Mouse (Mus musculus) thymus, postnatal 14 days (tissue): Measurements from ENCODE around the gene Med24.
"Not testable (repeated sequence)": the region's sequence is repeated elsewhere in the genome, so short reads cannot be mapped to it uniquely, and the experiment has no call there.

Experiments
- DNase-seq: peaks from one replicate; pipeline ENCODE4 v3.0.0; 2021

Gene Med24

DNA sequence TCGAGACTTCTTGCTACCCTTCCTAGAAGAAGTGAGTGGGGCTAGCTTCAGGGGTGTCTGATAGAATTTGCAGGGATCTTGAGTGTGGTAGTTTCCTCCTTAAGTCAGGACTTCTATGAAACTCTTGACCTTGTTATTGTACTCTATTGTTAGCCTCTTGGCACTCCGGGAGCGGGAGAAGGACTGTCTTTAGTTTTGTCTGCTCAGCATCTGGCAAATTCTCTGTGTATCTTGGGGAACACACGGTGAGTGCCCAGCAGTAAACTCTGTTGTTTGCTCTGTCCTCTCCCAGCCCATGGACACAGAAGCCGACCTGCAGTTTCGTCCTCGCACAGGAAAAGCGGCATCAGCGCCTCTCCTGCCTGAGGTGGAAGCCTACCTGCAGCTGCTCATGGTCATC lies 43.6 kb downstream of the Med24 start:
- no peak for DNase-seq

DNA sequence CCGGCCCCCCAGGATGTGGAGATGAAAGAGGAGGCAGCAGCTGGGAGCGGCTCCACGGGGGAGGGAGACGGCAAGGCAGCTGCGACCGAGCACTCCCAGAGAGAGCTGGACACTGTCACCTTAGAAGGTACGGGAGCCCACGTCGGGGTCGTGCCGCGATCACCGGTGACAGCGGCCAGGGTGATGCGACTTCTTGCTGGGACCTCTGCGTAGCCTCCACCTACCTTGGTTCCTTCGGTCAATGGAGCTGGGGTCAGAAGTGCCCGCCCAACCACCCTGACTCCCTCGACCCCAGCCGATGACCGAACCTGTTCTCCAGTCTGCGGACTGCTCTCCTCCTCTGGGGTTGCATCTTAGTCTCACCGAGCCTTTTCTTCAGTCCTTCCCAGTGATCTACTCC lies 46.4 kb downstream of the Med24 start:
- no peak for DNase-seq

DNA sequence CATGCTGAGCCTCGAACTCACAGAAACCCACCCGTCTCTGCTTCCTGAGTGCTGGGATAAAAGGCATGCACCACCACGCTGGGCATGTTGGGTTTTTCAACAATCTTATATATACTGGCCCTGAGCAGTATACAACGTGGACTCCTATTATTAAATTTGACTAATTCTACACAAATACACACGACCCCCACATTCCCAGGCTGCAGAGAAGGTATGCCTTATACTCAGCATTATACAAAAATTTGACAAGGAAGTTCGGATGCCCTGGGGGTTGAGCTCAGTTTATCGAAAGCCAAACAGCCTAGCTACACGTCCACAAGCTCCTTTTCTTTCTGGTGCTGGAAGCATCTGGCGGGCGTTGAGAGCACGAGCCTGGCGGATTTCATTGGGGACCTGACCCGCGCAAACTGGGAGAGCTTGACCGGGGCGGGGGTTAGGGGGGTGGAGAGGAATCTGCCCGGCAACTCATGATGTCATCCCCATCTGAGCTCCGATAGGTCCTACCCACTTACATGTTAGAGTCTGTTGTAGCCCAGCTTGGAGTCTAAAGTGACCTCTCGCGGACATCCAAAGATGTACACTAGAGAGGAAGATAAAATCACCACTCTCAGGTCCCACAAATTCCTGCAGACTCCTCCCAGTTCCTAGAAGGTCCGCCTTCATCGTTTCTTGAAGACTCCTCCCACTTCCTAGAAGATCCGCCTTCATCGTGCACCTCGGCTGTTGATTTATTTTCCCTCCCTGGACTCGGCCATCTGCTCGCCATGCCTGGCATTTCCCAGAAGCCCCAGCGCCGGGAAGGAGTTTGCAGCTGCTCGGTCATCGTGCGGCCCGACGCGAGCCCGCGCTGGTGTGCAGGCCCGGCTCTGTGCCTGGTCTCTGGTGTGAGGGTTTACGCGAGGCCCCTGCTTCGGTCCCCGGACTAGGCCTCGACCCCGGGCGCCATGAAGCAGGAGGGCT lies 47.2 kb downstream of the Med24 start, which contains the start of gene Psmd3:
Gene Psmd3, plus strand, starts transcription at position 769 of the 960 bp plus-strand sequence.
- DNase-seq, result peak; percentile 95

DNA sequence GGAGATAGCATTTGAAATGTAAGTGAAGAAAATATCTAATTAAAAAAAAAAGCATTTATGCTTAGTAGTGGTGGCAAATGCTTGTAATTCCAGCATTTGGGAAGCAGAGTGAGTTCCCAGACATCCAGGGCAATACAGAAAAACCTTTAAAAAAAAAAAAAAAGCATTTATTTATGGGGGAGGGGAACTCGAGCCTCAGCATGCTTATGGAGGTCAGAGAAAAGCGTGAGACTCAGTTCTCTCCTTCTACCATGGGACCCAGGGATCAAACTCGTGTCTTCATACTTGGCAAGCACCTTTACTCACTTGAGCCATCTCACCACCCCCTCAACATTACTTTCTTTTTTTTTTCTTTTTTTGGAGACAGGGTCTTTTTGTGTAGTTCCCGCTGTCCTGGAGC lies 48.0 kb downstream of the Med24 start:
- no peak for DNase-seq

DNA sequence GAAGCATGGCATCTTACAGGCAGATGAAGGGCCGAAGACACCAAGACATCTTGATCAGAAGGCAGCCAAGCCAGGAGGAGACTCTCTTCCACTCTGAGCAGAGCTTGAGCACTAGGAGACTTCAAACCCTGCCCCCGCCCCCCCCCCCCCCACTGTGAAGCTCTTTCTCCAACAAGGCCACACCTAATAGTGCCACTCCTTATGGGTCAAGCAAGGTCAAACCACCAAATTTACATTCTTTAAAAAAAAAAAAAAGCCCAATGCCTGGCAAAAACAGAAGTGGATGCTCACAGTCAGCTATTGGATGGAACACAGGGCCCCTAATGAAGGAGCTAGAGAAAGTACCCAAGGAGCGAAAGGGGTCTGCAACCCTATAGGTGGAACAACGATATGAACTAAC lies 48.6 kb downstream of the Med24 start:
- DNase-seq, result not testable (repeated sequence)

DNA sequence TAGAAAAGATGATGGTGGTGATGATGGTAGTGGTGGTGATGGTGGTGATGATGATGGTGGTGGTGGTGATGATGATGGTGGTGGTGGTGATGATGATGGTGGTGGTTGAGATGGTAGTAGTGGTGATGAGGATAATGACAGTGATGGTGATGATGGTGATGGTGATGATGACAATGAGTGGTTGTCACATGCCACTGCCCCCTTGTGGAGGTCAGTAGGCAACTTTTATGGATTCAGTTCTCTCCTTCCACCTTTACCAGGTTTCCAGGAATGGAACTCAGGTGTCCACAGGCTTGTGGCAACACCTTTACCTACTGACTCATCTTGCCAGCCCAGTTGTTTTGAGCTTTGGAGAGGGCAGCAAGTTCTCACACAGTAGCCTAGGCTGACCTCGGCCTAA lies 49.2 kb downstream of the Med24 start:
- DNase-seq, result no peak

DNA sequence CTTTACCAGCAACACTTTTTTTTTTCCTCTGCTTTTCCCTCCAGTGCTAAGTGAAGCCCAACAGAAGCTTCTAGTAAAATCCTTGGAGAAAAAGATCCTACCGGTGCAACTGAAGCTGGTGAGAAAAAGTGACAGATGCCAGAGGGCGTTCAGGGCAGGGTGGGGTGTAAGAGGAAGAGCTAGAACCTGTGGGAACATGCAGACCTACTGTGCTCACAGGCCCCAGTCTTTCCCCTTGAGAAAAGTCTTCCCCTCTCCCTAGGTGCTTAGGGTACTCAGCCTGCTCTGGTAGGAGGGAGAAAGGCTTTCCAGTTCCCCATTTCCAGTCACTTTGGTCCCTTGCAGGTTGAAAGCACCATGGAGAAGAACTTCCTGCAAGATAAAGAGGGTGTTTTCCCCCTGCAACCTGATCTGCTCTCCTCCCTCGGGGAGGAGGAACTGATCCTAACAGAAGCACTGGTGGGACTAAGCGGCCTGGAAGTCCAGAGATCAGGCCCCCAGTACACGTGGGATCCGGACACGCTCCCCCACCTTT lies 53.3 kb downstream of the Med24 start:
- DNase-seq, result no peak

DNA sequence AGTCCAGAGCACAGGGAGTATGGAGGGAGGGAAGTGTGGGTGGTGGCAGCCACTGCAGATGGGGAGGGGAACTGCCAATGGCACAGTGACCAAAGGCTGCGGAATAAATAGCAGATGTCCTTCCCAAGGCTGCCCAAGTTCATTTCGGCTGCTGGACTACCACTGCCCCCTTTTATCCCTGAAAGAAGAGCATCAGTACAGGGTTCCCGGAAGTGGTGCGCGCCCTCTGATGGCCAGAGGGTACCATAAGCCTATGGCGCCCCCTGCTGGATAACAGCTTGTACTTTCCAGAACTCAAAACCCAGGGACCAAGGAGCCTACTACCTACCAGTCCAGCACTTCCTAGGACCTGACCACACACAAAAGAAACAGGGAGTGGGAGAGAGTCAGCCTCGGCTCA lies 56.1 kb downstream of the Med24 start:
- peak; percentile 74 for DNase-seq

DNA sequence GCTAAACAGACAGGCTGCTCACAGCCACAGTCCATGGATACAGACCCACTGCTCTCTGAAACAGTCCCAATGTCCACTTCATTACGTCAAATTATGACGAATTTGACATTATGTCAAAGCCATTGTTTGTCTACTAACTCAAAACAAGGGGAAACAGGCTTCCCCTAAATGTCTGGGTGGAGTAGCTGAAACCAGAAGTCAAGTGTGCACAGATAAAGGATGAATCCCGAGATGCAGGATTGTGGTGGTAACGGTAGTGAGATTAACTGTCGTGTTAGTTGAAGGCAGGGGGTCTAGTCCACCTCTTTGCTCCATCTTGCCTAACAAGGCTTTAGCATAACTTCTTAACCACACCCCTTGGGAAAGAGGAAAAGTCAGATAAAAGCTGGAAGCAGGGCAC lies 56.8 kb downstream of the Med24 start:
- no peak for DNase-seq

DNA sequence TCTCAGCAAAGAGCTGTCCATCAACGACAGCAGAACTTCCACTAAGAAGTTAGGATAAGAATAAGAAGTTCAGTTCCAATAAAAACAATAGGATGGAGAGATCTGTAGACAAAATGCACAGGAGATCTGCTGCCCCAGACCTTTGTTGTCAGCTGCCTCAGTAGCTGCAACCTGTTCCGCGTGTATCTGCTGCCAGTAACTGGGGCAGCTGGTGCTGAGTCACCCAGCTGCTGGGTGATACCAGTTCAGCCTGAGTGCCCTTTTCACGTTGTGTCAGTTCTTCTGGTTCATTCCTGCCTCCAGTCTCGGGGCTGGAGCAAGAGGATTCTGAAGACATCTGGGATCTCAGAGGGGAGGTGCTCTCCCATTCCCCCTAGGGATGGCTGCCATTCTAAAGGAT lies 57.4 kb downstream of the Med24 start:
- DNase-seq, result no peak

DNA sequence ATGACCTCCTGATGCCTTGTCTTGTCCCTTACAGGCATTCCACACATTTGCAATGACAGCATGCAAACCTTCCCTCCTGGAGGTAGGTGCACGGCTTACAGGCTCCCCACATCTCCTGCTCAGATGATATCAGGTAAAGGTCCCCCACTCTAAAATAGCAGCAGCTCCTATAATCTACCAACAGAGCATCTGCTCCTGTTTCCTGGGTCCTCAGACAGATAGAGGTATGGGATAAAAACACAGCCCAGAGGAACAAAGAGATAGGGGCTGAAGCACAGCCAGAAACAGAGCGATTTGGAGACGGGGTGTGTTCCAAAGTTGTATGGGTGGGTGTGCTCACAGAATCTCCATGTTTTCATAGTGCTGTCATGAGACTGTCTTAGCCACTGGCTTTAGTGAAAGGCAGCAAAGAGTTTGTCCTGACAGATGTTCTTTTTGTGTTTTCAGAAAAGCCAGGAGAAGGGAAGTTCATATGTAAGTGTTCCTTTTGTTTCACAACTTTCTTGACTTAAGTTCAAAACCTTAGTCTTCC lies 57.9 kb downstream of the Med24 start:
- DNase-seq, result no peak

DNA sequence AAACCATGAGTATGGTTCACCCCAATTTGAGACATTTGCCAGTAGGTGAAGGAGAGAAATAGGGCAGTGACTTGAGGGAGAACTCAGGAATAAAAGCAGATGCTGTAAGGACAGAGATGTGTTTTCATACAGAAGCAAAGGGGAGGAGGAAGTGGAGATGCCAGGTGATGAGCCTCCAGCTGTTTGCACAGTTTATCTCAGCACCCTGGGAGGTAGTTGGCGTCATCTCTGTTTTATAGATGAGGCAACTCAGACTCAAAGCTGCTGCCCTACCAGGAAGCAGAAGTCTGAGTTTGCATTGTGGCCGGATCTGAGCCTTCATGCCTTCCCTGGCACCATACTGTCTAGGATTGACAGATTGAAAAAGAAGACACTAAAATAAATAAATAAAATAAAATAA lies 60.3 kb downstream of the Med24 start:
- peak; percentile 31 for DNase-seq

DNA sequence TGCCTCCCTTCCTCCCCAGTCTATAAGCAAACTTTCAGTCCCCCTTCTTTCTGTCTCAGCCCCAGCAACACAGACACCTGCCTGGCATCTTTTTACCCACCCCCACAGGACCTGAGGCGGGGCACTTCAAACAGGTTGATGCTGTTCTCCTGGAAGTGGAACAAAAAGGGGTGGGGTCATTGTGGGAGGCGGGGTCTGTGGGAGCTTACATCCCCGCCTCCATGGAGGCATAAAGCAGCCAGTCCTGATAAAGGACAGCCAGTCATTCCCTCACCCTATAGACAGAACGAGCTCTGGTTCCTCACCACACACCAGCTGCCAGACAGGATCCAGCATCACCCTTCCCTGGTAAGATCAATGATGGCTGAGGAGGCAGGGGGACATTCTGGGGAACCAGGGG lies 65.1 kb downstream of the Med24 start, which contains the start of gene Gsdma:
Gene Gsdma, plus strand, starts transcription at position 261 of the 400 bp plus-strand sequence.
- no peak for DNase-seq

DNA sequence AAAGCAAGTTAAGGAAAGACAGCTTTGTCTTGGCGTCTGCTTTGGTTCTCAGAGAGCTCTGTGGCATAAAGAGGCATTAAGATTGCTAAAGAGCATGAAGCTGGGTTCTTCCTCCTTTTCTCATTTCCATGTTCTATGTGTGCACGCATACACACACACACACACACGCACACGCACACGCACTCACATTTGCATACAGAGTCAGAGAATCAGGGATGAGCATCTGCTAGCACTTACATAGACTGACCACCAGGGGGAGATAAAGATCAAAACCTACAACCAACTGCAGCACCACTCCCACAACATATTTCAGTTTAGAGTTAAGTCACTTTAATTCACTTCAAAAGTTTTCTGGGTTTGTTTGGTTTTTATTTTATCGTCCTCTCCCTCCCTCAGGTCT lies 68.7 kb downstream of the Med24 start:
- DNase-seq, result peak; percentile 52

DNA sequence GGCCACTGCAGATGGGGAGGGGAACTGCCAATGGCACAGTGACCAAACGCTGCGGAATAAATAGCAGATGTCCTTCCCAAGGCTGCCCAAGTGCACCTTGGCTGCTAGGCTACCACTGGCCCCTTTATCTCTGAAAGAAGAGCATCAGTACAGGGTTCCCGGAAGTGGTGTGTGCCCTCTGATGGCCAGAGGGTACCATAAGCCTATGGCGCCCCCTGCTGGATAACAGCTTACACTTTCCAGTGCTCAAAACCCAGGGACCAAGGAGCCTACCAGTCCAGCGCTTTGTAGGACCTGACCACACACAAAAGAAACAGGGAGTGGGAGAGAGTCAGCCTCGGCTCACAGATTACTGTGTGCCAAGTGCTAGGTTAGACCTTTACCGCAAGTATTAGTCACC lies 74.2 kb downstream of the Med24 start:
- DNase-seq, result peak; percentile 65
